Mouse (Mus musculus) kidney, adult 2 months (tissue): ENCODE data around the gene Pced1a.

Experiments
- CTCF ChIP-seq: fragments of 200-500 bp; conservative IDR thresholded peaks from 2 replicates; pipeline ENCODE4 v1.5.1; 2011; ENCODE audit warnings: low read depth, mild to moderate bottlenecking, control low read depth, low read length, moderate library complexity, mixed read lengths; ENCODE audit not compliant: insufficient read depth, insufficient read length
- POLR2A ChIP-seq: fragments of 200-500 bp; IDR thresholded peaks from one replicate; pipeline ENCODE4 v1.6.1; 2011; ENCODE audit warnings: low read depth, low read length, control low read depth

- TF ChIP-seq POLR2A (no peak), CTCF (no peak)
Observed at GRCm38 (mm10) chr2:130398091-130398490, 26.4 kb downstream of the Pced1a start.
